Mouse (Mus musculus) left cerebral cortex, adult 8-10 months (tissue): ENCODE results near the gene Gm5346. TPM values are rescaled to one million over a fixed set of nuclear protein-coding genes. Genes with fewer than 3 reads are reported as not detected.
"Not testable (repeated sequence)": the region's sequence is repeated elsewhere in the genome, so short reads cannot be mapped to it uniquely, and the experiment has no call there.

ENCODE experiments used
- DNase-seq, 2 experiments: peaks; one replicate each; pipeline ENCODE4 v3.0.0; 2022; ENCODE audit warnings: low spot score in 2 of 2
- total RNA-seq, 4 experiments: library from RNA; stranded (reverse); gene quantifications; 2 replicates each; pipeline ENCODE4 v1.2.4; 2022

Gm5346 gene
- total RNA-seq: not detected

DNA sequence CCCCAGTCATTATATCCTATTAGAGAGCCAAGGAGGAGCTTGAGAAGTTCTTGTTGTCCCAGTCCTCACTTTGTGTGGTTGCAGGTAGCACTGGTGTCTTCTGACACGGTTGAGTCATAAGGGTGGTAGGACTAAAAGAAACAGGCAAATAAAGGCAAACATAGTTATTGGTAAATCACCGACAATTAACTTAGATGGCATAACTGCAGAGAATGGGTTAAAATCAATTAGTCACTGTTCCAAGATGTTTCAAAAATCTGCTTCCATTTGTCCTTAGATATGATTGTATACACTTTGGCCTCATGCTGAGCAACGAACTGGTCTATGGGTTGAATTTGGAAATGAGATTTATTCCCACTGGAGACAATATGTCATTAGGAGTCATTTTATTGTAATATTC lies at the start of gene Gm5346:
Gene Gm5346, minus strand, starts transcription at position 101 of the 400 bp plus-strand sequence.
- DNase-seq: no peak

GRCm38 (mm10) chr8:43616046-43616445 lies 11.0 kb downstream of the Gm5346 start:
- no peak for DNase-seq

GRCm38 (mm10) chr8:43603657-43604056 lies 23.4 kb downstream of the Gm5346 start:
- not testable (repeated sequence) for DNase-seq

- DNase-seq: not testable (repeated sequence)
Observed at GRCm38 (mm10) chr8:43603166-43603565, 23.9 kb downstream of the Gm5346 start.

GRCm38 (mm10) chr8:43576607-43577006 lies 50.5 kb downstream of the Gm5346 start, which contains the start of gene Adam26a:
Adam26a (minus strand) TSS chr8:43576707.
- not testable (repeated sequence) for DNase-seq

Other genes starting within 250 kb of the Gm5346 start
- not detected for gene Adam26b, start 99.2 kb downstream of the Gm5346 start, total RNA-seq
- gene Adam26a, start 50.6 kb downstream of the Gm5346 start, total RNA-seq: not detected
- gene Adam34, start 82.8 kb upstream of the Gm5346 start, total RNA-seq: not detected